ENCODE assay signal across 20 mouse cellular contexts in genomic region chr5:68146818-68147217, GRCm38 (mm10).
DNase-seq lines count a peak whose midpoint lies in the region; ATAC-seq and TF ChIP-seq lines count a peak whose summit lies in the region.
"Had no signal": no experiment of that assay in that cellular context is flagged by ENCODE, and none has a peak within 500 bp of the region (broad histone marks: within the 10 kb centered on the region; RNA-seq: fewer than 3 reads in every experiment).

No protein-coding gene starts in this region.

- TF ChIP-seq CTCF in midbrain, postnatal 0 days (IDR thresholded peaks at IDR 0.05) = no peak
- TF ChIP-seq CTCF in forebrain, postnatal 0 days (IDR thresholded peaks at IDR 0.05; ENCODE audit: low read depth) = no peak
- no peak for TF ChIP-seq CTCF in left cerebral cortex, adult 2 months (IDR thresholded peaks at IDR 0.05)

- ATAC-seq in midbrain, embryonic 13.5 days = peak; percentile 80
- ATAC-seq in midbrain, postnatal 0 days (ENCODE audit: low FRiP score) = no peak
- peak; percentile 69; the same call in 1 of the 2 replicates for ATAC-seq in forebrain, embryonic 13.5 days
- peak; percentile 27; the same call in 1 of the 2 replicates for ATAC-seq in forebrain, postnatal 0 days
- ATAC-seq: intestine, embryonic 15.5 days had no signal

- H3K4me1 ChIP-seq in midbrain, embryonic 13.5 days (replicated peaks) = no peaks in the 10 kb centered on the region
- H3K4me1 ChIP-seq in midbrain, postnatal 0 days (ENCODE audit: insufficient read depth, low read length) = no peaks in the 10 kb centered on the region
- H3K4me1 ChIP-seq in forebrain, embryonic 13.5 days = 0 out of 2 replicates have a peak, but pooled peaks cover 4% of the 10 kb centered on the region
- H3K4me1 ChIP-seq in forebrain, postnatal 0 days (ENCODE audit: insufficient read depth) = no peaks in the 10 kb centered on the region
- H3K4me1 ChIP-seq: embryonic facial prominence, embryonic 12.5 days; heart, embryonic 12.5 days; hindbrain, embryonic 10.5 days; intestine, embryonic 15.5 days had no signal

- H3K9ac ChIP-seq in midbrain, embryonic 13.5 days (replicated peaks) = no peak overlapping the region
- H3K9ac ChIP-seq in midbrain, postnatal 0 days (replicated peaks; ENCODE audit: low read length, poor library complexity, severe bottlenecking) = no peak overlapping the region
- no peak overlapping the region for H3K9ac ChIP-seq in forebrain, embryonic 13.5 days
- H3K9ac ChIP-seq in forebrain, postnatal 0 days = no peak overlapping the region
- H3K9ac ChIP-seq: embryonic facial prominence, embryonic 12.5 days; heart, embryonic 12.5 days; hindbrain, embryonic 14.5 days; intestine, embryonic 15.5 days had no signal

- no peak overlapping the region for H3K27ac ChIP-seq in midbrain, embryonic 13.5 days
- no peak overlapping the region for H3K27ac ChIP-seq in midbrain, postnatal 0 days (ENCODE audit: low read depth, low read length)
- H3K27ac ChIP-seq in forebrain, embryonic 13.5 days = no peak overlapping the region
- H3K27ac ChIP-seq in forebrain, postnatal 0 days (ENCODE audit: low read depth, low read length) = no peak overlapping the region
- H3K27ac ChIP-seq in left cerebral cortex, adult 2 months = no peak overlapping the region
- H3K27ac ChIP-seq: embryonic facial prominence, embryonic 12.5 days; heart, adult 2 months; hindbrain, embryonic 10.5 days; hindbrain, embryonic 14.5 days; intestine, embryonic 15.5 days had no signal

- no peaks in the 10 kb centered on the region; the same call in 1 of the 2 replicates for H3K9me3 ChIP-seq in midbrain, embryonic 13.5 days
- H3K9me3 ChIP-seq in midbrain, postnatal 0 days (ENCODE audit: low read length) = no peaks in the 10 kb centered on the region
- no peaks in the 10 kb centered on the region for H3K9me3 ChIP-seq in forebrain, embryonic 13.5 days (replicated peaks)
- no peaks in the 10 kb centered on the region for H3K9me3 ChIP-seq in forebrain, postnatal 0 days (ENCODE audit: low read length)
- H3K9me3 ChIP-seq: embryonic facial prominence, embryonic 12.5 days; heart, embryonic 12.5 days; hindbrain, embryonic 10.5 days; intestine, embryonic 15.5 days had no signal

- no peak overlapping the region for H3K4me2 ChIP-seq in midbrain, embryonic 13.5 days (replicated peaks)
- no peak overlapping the region for H3K4me2 ChIP-seq in midbrain, postnatal 0 days (ENCODE audit: low read depth, low read length, poor library complexity, severe bottlenecking)
- no peak overlapping the region for H3K4me2 ChIP-seq in forebrain, embryonic 13.5 days
- H3K4me2 ChIP-seq in forebrain, postnatal 0 days (ENCODE audit: low read depth) = no peak overlapping the region
- H3K4me2 ChIP-seq: embryonic facial prominence, embryonic 12.5 days; heart, embryonic 12.5 days; hindbrain, embryonic 14.5 days; intestine, embryonic 15.5 days had no signal

- DNase-seq in midbrain, postnatal 0 days (ENCODE audit: low spot score) = no peak
- DNase-seq in forebrain, postnatal 0 days = no peak
- DNase-seq in right cerebral cortex, postnatal 4 days = no peak
- no peak for DNase-seq in left cerebral cortex, adult 2 months (ENCODE audit: extremely low spot score in 1 of 2, low spot score in 2 of 2)
- DNase-seq in adrenal gland, adult 8-10 months = no peak
- DNase-seq: adrenal gland, adult 2 months; adrenal gland, postnatal 36 days; cerebellum, adult 11-12 months; cerebellum, adult 9-10 months; cerebellum, postnatal 25 days; gastrocnemius, postnatal 10 days; heart, adult 2 months had no signal

- WGBS in midbrain, embryonic 13.5 days = 31% methylated on average over 1 of the region's 1 CpGs
- 18% methylated on average over 1 of the region's 1 CpGs for WGBS in midbrain, postnatal 0 days
- WGBS in forebrain, embryonic 13.5 days = 15% methylated on average over 1 of the region's 1 CpGs
- WGBS in forebrain, postnatal 0 days = 15% methylated on average over 1 of the region's 1 CpGs

- no peaks in the 10 kb centered on the region for H3K36me3 ChIP-seq in midbrain, embryonic 13.5 days
- no peaks in the 10 kb centered on the region for H3K36me3 ChIP-seq in midbrain, postnatal 0 days (ENCODE audit: insufficient read depth, low read length)
- H3K36me3 ChIP-seq in forebrain, embryonic 13.5 days (ENCODE audit: poor library complexity, severe bottlenecking) = no peaks in the 10 kb centered on the region
- no peaks in the 10 kb centered on the region for H3K36me3 ChIP-seq in forebrain, postnatal 0 days (ENCODE audit: insufficient read depth)
- H3K36me3 ChIP-seq: embryonic facial prominence, embryonic 12.5 days; heart, embryonic 12.5 days; hindbrain, embryonic 10.5 days; intestine, embryonic 15.5 days had no signal

- intact Hi-C loops in left cerebral cortex, adult 2 months (cut with DNase I) = no loop called here

- H3K4me3 ChIP-seq in midbrain, embryonic 13.5 days (replicated peaks) = no peak overlapping the region
- no peak overlapping the region for H3K4me3 ChIP-seq in midbrain, postnatal 0 days (ENCODE audit: low read depth, low read length)
- no peak overlapping the region for H3K4me3 ChIP-seq in forebrain, embryonic 13.5 days
- no peak overlapping the region for H3K4me3 ChIP-seq in forebrain, postnatal 0 days (ENCODE audit: low read depth, low read length)
- H3K4me3 ChIP-seq in left cerebral cortex, adult 2 months = no peak overlapping the region
- H3K4me3 ChIP-seq: embryonic facial prominence, embryonic 12.5 days; heart, adult 2 months; heart, embryonic 12.5 days; hindbrain, embryonic 10.5 days; intestine, embryonic 15.5 days had no signal

- no peaks in the 10 kb centered on the region for H3K27me3 ChIP-seq in midbrain, embryonic 13.5 days
- H3K27me3 ChIP-seq in midbrain, postnatal 0 days (ENCODE audit: insufficient read depth, low read length) = no peaks in the 10 kb centered on the region
- no peaks in the 10 kb centered on the region for H3K27me3 ChIP-seq in forebrain, embryonic 13.5 days
- H3K27me3 ChIP-seq in forebrain, postnatal 0 days (ENCODE audit: insufficient read depth, low read length) = no peaks in the 10 kb centered on the region
- H3K27me3 ChIP-seq: CH12.LX; embryonic facial prominence, embryonic 12.5 days; heart, embryonic 12.5 days; intestine, embryonic 15.5 days had no signal
